Mouse (Mus musculus): Measurements from ENCODE around the gene AC124502.3.

The AC124502.3 gene

DNA sequence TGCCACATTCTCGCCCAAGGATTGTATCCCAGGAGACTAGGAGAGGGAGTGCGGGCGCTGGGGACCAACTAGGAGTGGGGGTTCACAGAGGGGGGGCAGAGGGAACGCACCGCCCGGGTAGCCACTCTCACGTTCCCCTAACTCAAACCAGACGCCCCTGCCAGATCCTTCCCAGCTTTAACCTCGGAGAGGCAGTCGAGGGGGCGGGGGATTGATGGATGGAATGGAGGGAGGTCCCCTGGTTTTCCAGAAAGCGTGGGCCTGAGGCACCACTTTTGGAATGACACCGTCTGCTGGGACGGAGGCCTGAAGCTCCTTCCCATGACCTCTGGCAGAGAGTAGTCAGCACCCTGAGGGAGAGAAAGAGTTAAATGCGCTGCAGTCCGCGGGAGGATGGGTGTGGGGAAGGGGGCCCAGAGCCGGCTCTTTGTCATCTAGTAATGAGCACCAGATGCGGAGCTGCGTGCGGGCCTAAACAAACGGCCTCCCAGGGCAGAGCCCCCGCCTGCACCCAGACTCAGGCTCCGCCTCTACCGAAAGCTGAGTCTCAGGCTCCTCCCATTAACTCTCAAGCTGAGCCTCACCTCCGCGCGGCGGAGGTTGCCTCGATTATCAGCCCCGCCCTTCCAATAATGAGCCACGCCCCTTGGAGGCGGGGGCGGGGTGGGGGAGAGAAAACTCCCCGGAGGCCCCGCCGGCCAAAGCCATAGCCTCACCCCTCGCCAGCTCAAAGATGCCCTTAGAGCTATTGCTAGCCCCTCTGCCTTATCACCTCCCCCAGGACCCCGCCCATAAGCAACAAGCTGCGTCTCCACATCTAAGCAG lies 33.1 kb downstream of the AC124502.3 start:
- in situ Hi-C loops (cut with MboI; ENCODE audit: low pct_unique_long_range_greater_than_20kb in 1 of 2, low sequenced_read_pairs in 2 of 2, unreplicated experiment in 1 of 2) = no loop called here

GRCm38 (mm10) chr19:5072389-5073019 lies 33.8 kb downstream of the AC124502.3 start:
- in situ Hi-C loops (cut with MboI; ENCODE audit: low pct_unique_long_range_greater_than_20kb in 1 of 2, low sequenced_read_pairs in 2 of 2, unreplicated experiment in 1 of 2) = no loop called here

- in situ Hi-C loops (cut with MboI; ENCODE audit: low pct_unique_long_range_greater_than_20kb in 1 of 2, low sequenced_read_pairs in 2 of 2, unreplicated experiment in 1 of 2) = no loop called here
These were observed 34.3 kb downstream of the AC124502.3 start for GRCm38 (mm10) chr19:5073028-5073427.

GRCm38 (mm10) chr19:5073518-5073917 lies 34.8 kb downstream of the AC124502.3 start:
- in situ Hi-C loops (cut with MboI; ENCODE audit: low pct_unique_long_range_greater_than_20kb in 1 of 2, low sequenced_read_pairs in 2 of 2, unreplicated experiment in 1 of 2) = no loop called here

DNA sequence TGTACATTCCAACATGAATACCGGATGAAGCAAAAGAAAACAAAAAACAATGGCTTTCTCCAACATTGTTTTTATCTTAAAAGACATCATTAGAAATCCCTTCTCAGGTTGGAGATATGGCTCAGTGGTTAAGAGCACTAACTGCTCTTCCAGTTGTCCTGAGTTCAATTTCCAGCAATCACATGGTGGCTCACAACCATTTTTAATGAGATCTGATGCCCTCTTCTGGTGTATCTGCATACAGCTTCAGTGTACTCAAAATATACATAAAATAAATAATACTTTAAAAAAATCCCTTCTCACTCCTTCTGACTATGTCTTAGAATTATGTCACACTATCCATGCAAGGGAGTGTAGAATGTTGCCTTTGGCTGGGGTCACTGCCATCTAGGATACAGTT lies 40.6 kb downstream of the AC124502.3 start:
- in situ Hi-C loops (cut with MboI; ENCODE audit: low pct_unique_long_range_greater_than_20kb in 1 of 2, low sequenced_read_pairs in 2 of 2, unreplicated experiment in 1 of 2) = no loop called here

DNA sequence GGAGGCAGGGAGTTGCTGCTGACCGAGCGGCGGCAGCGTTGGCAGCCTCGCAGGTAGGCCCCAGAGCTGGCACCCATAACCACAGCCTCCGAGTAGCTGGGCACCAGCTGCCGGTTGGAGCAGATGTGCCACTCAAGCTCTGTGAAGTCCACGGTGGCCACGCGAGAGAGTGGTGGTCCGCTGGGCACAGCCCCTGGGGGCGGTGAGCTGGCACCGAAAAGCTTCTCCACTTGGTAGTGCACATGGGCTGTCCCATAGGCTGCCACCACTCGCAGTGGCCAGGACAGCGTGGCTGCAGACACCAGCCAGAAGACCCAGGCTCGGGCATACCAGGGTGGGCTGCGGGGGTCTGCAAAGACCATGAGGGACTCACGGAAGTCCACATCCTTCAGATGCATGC lies 43.3 kb downstream of the AC124502.3 start:
- in situ Hi-C loops (cut with MboI; ENCODE audit: low pct_unique_long_range_greater_than_20kb in 1 of 2, low sequenced_read_pairs in 2 of 2, unreplicated experiment in 1 of 2) = no loop called here

DNA sequence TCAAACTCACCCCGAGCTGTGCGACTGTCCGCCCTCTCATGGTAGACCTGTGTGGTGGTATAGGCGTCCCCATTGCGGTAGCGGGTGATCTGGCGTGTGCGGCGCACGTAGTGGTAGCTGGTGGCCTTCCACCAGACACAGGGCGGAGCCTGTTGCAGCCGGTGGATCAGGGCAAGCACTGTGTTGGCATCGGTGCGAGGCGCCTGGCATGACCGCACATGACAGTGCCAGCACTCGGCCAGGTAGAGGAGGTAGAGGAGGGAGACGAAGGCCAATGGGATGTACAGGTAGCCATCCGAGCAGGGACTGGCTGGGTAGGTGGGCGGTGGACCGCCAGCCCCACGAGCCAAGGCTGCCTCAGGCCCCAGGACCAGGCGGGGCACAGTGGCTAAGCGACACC lies 43.9 kb downstream of the AC124502.3 start:
- in situ Hi-C loops (cut with MboI; ENCODE audit: low pct_unique_long_range_greater_than_20kb in 1 of 2, low sequenced_read_pairs in 2 of 2, unreplicated experiment in 1 of 2) = no loop called here

GRCm38 (mm10) chr19:5083961-5084833 lies 45.5 kb downstream of the AC124502.3 start:
- in situ Hi-C loops (cut with MboI; ENCODE audit: low pct_unique_long_range_greater_than_20kb in 1 of 2, low sequenced_read_pairs in 2 of 2, unreplicated experiment in 1 of 2) = no loop called here

GRCm38 (mm10) chr19:5084834-5085144 lies 46.1 kb downstream of the AC124502.3 start:
- in situ Hi-C loops (cut with MboI; ENCODE audit: low pct_unique_long_range_greater_than_20kb in 1 of 2, low sequenced_read_pairs in 2 of 2, unreplicated experiment in 1 of 2) = loop anchor here in 1 of 2 experiments (5.0 kb wide), 1 partner anchor 58 kb away; no protein-coding TSS in a partner anchor

DNA sequence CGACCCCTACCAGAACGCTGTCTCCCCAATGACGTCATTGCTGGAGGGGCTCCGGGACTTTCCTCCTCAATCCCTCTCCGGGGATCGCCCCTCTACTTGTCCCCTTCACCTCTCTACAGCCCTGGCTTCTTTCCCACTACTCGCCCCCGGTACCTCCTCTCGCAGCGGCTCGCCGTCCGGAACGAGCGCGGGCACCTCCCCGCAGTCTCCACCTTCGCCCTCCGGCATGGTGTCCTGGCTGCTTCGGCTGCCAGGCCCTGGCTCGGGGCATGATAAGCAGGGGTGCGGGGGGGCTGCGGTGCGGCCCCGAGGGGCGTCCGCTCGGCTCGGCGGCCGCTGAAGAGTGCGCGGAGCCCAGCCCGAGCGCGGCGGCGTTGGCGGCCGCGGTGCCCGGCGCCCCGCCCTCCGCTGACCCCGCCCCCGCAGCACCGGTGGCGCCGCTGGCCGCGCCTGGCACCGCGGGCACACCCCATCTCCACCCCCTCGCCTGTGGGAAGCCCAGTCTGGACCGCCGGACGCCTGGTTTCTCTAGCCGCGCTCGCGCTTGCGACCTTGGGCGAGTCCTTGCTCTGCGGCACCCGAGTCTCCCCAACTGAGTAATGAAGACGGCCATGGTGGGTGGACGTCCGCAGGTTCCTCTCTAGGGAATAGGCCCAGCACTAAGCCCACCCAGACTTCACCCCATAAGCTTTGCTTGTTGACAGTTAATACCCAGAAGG lies 46.6 kb downstream of the AC124502.3 start, which contains the start of gene Tmem151a:
Tmem151a (minus strand) TSS at position 387 of the 719 bp plus-strand sequence.
- in situ Hi-C loops (cut with MboI; ENCODE audit: low pct_unique_long_range_greater_than_20kb in 1 of 2, low sequenced_read_pairs in 2 of 2, unreplicated experiment in 1 of 2) = loop anchor here in 1 of 2 experiments (5.0 kb wide), 1 partner anchor 57 kb away; no protein-coding TSS in a partner anchor

- in situ Hi-C loops (cut with MboI; ENCODE audit: low pct_unique_long_range_greater_than_20kb in 1 of 2, low sequenced_read_pairs in 2 of 2, unreplicated experiment in 1 of 2) = loop anchor here in 1 of 2 experiments (5.0 kb wide), 1 partner anchor 56 kb away; no protein-coding TSS in a partner anchor
These were observed 47.8 kb downstream of the AC124502.3 start for GRCm38 (mm10) chr19:5086533-5086932.

DNA sequence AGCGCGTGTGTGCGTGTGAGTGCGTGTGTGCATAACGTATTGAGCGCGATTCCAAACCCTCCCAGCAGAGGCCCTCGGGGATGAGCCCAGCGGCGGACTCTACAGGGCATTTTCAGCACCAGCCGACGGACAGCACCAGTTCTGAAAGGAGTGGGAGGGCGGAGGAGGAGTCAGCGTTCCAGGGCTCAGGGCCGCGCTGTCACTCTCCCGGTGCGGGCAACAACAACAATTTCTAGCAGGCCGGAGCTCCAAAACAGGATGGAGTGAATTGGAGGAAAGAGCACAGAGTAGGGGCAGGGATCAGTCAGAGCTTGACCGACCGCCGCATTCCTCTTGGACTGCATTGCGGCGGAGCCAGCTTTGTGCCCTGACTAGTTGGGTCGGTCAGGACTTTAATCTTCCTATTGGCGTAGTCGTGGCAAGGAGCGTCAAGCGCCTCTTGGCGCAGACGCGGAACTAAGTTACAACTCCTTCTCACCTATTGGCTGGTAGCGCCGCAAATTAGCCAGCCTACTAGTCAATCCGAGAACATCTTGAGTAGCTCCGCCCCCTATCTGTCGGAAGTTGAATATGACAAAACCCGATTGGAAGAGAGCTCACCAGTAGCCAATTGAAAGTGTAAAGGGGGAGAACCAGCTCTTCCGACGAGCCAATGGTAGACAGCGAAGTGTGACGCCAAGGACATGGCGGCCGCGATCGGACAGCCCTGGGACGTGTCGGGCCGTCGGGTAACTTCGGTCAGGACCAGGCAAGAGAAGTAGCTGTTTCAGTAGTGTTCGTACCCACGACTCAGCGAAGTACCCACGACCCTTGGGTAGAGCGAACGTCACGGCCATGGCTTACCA lies 49.4 kb downstream of the AC124502.3 start, which contains the start of gene Yif1a:
Yif1a (plus strand) TSS at position 655 of the 845 bp plus-strand sequence.
- in situ Hi-C loops (cut with MboI; ENCODE audit: low pct_unique_long_range_greater_than_20kb in 1 of 2, low sequenced_read_pairs in 2 of 2, unreplicated experiment in 1 of 2) = loop anchor here in 1 of 2 experiments (5.0 kb wide), 1 partner anchor 54 kb away; no protein-coding TSS in a partner anchor

- in situ Hi-C loops (cut with MboI; ENCODE audit: low pct_unique_long_range_greater_than_20kb in 1 of 2, low sequenced_read_pairs in 2 of 2, unreplicated experiment in 1 of 2) = loop anchor here in 1 of 2 experiments (5.0 kb wide), 1 partner anchor 53 kb away; no protein-coding TSS in a partner anchor
These were observed 50.6 kb downstream of the AC124502.3 start for GRCm38 (mm10) chr19:5089324-5089723.

- in situ Hi-C loops (cut with MboI; ENCODE audit: low pct_unique_long_range_greater_than_20kb in 1 of 2, low sequenced_read_pairs in 2 of 2, unreplicated experiment in 1 of 2) = loop anchor here in 1 of 2 experiments (10.0 kb wide), 1 partner anchor 53 kb away; no protein-coding TSS in a partner anchor
These were observed 53.4 kb downstream of the AC124502.3 start for GRCm38 (mm10) chr19:5092083-5092482.

GRCm38 (mm10) chr19:5093481-5094242 lies 55.0 kb downstream of the AC124502.3 start:
- in situ Hi-C loops (cut with MboI; ENCODE audit: low pct_unique_long_range_greater_than_20kb in 1 of 2, low sequenced_read_pairs in 2 of 2, unreplicated experiment in 1 of 2) = loop anchor here in 1 of 2 experiments (10.0 kb wide), 1 partner anchor 51 kb away; no protein-coding TSS in a partner anchor

DNA sequence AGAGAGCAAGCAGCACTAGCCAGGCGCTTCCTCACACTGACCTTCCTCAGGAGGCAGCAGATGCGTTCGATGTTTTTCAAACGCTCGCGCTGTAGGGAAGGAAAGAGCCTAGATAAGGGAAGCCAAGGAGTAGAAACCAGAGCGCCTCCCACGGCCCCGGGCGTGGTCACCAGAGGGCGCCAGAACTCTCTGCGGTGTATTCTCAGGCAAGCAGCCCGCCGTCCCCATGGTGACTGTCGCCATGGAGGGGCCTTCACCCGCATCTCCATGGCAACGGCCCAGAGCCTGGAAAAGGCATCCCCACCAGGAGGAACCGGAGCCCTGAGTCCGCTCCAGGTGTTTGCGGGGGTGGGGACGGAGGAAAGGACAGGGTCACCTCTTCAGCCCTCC lies 55.5 kb downstream of the AC124502.3 start:
- in situ Hi-C loops (cut with MboI; ENCODE audit: low pct_unique_long_range_greater_than_20kb in 1 of 2, low sequenced_read_pairs in 2 of 2, unreplicated experiment in 1 of 2) = loop anchor here in 1 of 2 experiments (10.0 kb wide), 1 partner anchor 51 kb away; no protein-coding TSS in a partner anchor

Data from mouse embryonic stem cell (cell line).